Mouse (Mus musculus): ENCODE data around the gene Tmem178. TPM values are rescaled to one million over a fixed set of nuclear protein-coding genes. Genes with fewer than 3 reads are reported as not detected.

Gene Tmem178
- polyA plus RNA-seq, 1 experiment from 2014 or later = 4.5 TPM

GRCm38 (mm10) chr17:81010199-81010598, 65.8 kb downstream of the Tmem178 start:
- no peak overlapping the region for H3K27ac ChIP-seq

GRCm38 (mm10) chr17:81010844-81011685, 66.6 kb downstream of the Tmem178 start:
- WGBS = 43% methylated on average over 18 of the region's 18 CpGs
- Histone ChIP-seq H3K27ac (peak overlapping the region; percentile 49; the same call in 1 of the 2 replicates), H3K4me3 (peak overlapping the region; percentile 16; the same call in 1 of the 2 replicates), H3K9me3 (no peaks in the 10 kb centered on the region), H3K36me3 (no peaks in the 10 kb centered on the region), H3K4me1 (peaks cover 28% of the 10 kb centered on the region), H3K27me3 (ENCODE audit: insufficient read depth, poor library complexity, severe bottlenecking) (no peaks in the 10 kb centered on the region)
- peak; percentile 77 for DNase-seq (ENCODE audit: low spot score)

More at GRCm38 (mm10) chr17:81010199-81010598, 65.8 kb downstream of the Tmem178 start:
- no peak for DNase-seq (ENCODE audit: low spot score)
- Histone ChIP-seq H3K9me3 (no peaks in the 10 kb centered on the region), H3K36me3 (no peaks in the 10 kb centered on the region), H3K27me3 (ENCODE audit: insufficient read depth, poor library complexity, severe bottlenecking) (no peaks in the 10 kb centered on the region), H3K4me1 (peaks cover 32% of the 10 kb centered on the region), H3K4me3 (no peak overlapping the region)
- WGBS = 67% methylated on average over 3 of the region's 3 CpGs

DNA sequence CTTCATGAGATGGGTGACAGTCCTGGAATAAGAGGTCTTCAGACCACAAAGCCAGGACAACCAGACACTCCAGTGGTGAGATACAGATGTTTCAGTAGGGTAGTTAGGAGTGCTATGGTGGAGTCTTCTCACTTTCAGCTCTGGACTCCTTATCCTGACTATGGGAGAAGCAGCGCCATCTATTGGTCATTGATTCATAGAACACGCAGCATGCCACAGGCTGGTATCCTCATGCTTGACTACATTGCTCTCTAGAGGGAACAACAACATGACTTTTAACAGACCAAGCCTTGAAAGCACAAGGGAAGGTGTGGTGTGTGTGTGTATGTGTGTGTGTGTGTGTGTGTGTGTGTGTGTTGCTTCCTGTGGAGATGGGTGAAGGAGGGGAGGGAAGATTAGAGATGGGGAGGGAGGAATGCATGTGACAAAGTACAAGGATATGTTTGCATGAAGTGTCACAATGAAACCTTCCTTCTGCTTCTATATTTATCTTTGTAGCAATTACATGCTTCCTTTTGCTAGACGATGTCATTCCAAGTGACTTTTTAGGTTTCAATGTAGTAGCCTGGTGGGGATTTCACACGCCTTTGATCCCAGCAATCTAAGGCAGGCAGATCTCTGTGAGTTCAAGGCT, 71.5 kb downstream of the Tmem178 start:
- no peak overlapping the region for H3K4me3 ChIP-seq
- WGBS = 38% methylated on average over 4 of the region's 4 CpGs

GRCm38 (mm10) chr17:81017132-81017531, 72.7 kb downstream of the Tmem178 start:
- DNase-seq (ENCODE audit: low spot score) = no peak
- no peaks in the 10 kb centered on the region for H3K9me3 ChIP-seq
- H3K27me3 ChIP-seq (ENCODE audit: insufficient read depth, poor library complexity, severe bottlenecking) = no peaks in the 10 kb centered on the region
- WGBS = 42% methylated on average over 1 of the region's 1 CpGs
- H3K36me3 ChIP-seq = no peaks in the 10 kb centered on the region
- H3K4me1 ChIP-seq = peaks cover 3% of the 10 kb centered on the region; the same call in 1 of the 2 replicates
- no peak overlapping the region for H3K4me3 ChIP-seq
- H3K27ac ChIP-seq = no peak overlapping the region

More for the DNA sequence above, 71.5 kb downstream of the Tmem178 start:
- peaks cover 15% of the 10 kb centered on the region for H3K4me1 ChIP-seq
- H3K27me3 ChIP-seq (ENCODE audit: insufficient read depth, poor library complexity, severe bottlenecking) = no peaks in the 10 kb centered on the region
- H3K27ac ChIP-seq = no peak overlapping the region
- H3K36me3 ChIP-seq = no peaks in the 10 kb centered on the region
- no peaks in the 10 kb centered on the region for H3K9me3 ChIP-seq
- no peak for DNase-seq (ENCODE audit: low spot score)

- Histone ChIP-seq H3K27ac (no peak overlapping the region), H3K9me3 (no peaks in the 10 kb centered on the region), H3K4me3 (no peak overlapping the region), H3K36me3 (peaks cover 69% of the 10 kb centered on the region), H3K27me3 (ENCODE audit: insufficient read depth, poor library complexity, severe bottlenecking) (no peaks in the 10 kb centered on the region), H3K4me1 (no peaks in the 10 kb centered on the region)
- DNase-seq (ENCODE audit: low spot score) = no peak
- WGBS = 93% methylated on average over 6 of the region's 6 CpGs
Observed at GRCm38 (mm10) chr17:81027331-81027730, 82.9 kb downstream of the Tmem178 start.

- no peak for DNase-seq (ENCODE audit: low spot score)
- Histone ChIP-seq H3K36me3 (peaks cover 60% of the 10 kb centered on the region), H3K4me1 (peaks cover 4% of the 10 kb centered on the region), H3K27me3 (ENCODE audit: insufficient read depth, poor library complexity, severe bottlenecking) (no peaks in the 10 kb centered on the region), H3K27ac (no peak overlapping the region), H3K4me3 (no peak overlapping the region), H3K9me3 (no peaks in the 10 kb centered on the region)
- WGBS = 84% methylated on average over 3 of the region's 3 CpGs
Observed at GRCm38 (mm10) chr17:81031830-81032442, 87.5 kb downstream of the Tmem178 start.

DNA sequence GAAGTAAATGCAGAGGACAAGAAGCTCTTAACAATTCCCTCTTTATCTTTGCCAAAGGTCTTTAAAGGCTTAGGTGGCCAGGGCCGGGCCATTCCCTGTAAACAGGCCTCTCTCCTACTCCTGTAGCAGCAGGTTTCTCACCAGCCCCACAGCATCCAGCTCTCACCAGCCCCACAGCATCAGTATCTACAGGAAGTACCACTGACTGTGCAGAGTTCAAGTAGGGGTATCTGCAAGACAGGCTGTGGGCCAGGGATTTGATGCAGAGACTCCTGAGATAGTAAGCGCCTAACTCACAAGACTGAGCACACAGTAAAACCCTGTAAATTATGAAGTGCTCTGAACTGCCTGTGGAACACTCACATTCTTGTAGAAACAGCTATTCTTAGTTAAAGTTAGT, 88.5 kb downstream of the Tmem178 start:
- 54% methylated on average over 2 of the region's 2 CpGs for WGBS
- Histone ChIP-seq H3K36me3 (peaks cover 67% of the 10 kb centered on the region), H3K4me1 (peaks cover 4% of the 10 kb centered on the region), H3K27ac (no peak overlapping the region), H3K27me3 (ENCODE audit: insufficient read depth, poor library complexity, severe bottlenecking) (no peaks in the 10 kb centered on the region), H3K9me3 (no peaks in the 10 kb centered on the region), H3K4me3 (no peak overlapping the region)
- DNase-seq (ENCODE audit: low spot score) = no peak

GRCm38 (mm10) chr17:81035354-81035753, 90.9 kb downstream of the Tmem178 start:
- H3K27ac ChIP-seq = no peak overlapping the region
- no peaks in the 10 kb centered on the region for H3K9me3 ChIP-seq
- peaks cover 68% of the 10 kb centered on the region for H3K36me3 ChIP-seq
- peaks cover 4% of the 10 kb centered on the region for H3K4me1 ChIP-seq
- WGBS = 89% methylated on average over 5 of the region's 5 CpGs
- no peak for DNase-seq (ENCODE audit: low spot score)
- no peaks in the 10 kb centered on the region for H3K27me3 ChIP-seq (ENCODE audit: insufficient read depth, poor library complexity, severe bottlenecking)
- no peak overlapping the region for H3K4me3 ChIP-seq

DNA sequence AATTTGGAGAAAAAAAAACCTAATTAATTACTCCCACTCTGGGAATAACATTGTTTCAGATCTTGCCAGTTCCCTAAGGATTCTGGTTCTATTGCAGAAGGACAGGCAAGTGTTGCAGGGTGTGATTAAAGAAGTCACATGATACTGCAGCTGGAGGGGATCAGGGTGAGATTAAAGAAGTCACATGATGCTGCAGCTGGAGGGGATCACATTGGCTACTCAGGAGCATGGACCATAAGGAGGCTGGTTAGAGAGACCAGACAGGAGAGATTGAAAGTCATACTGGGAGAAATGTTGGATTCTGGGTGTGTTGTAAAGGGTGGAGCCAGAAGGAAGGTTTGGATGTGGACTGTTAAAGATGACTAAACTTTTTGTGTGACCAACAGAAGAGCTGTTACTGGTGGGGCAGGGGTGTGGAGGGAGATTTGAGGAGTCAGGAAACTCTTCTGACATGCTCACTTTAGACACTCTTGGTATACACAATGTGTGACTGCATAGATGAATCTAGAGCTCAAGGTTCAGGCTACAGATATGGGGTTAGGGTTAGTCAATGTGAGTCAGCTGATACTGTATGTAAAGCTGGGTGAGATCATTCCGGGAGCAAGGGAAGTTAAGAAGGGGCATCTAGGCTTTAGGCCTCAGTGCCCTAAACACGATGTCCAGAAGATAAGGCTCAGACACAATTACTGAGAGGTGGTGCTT, 94.4 kb downstream of the Tmem178 start:
- Histone ChIP-seq H3K9me3 (no peaks in the 10 kb centered on the region), H3K27ac (no peak overlapping the region), H3K4me3 (no peak overlapping the region), H3K4me1 (peaks cover 21% of the 10 kb centered on the region), H3K27me3 (ENCODE audit: insufficient read depth, poor library complexity, severe bottlenecking) (no peaks in the 10 kb centered on the region), H3K36me3 (peaks cover 69% of the 10 kb centered on the region)
- no peak for DNase-seq (ENCODE audit: low spot score)
- 74% methylated on average over 2 of the region's 2 CpGs for WGBS

- Histone ChIP-seq H3K36me3 (peaks cover 59% of the 10 kb centered on the region), H3K4me3 (no peak overlapping the region), H3K9me3 (no peaks in the 10 kb centered on the region), H3K27ac (no peak overlapping the region; the same call in 1 of the 2 replicates), H3K4me1 (peaks cover 21% of the 10 kb centered on the region), H3K27me3 (ENCODE audit: insufficient read depth, poor library complexity, severe bottlenecking) (no peaks in the 10 kb centered on the region)
- WGBS = 40% methylated on average over 2 of the region's 2 CpGs
- DNase-seq (ENCODE audit: low spot score) = no peak
Observed at GRCm38 (mm10) chr17:81041662-81042061, 97.2 kb downstream of the Tmem178 start.

DNA sequence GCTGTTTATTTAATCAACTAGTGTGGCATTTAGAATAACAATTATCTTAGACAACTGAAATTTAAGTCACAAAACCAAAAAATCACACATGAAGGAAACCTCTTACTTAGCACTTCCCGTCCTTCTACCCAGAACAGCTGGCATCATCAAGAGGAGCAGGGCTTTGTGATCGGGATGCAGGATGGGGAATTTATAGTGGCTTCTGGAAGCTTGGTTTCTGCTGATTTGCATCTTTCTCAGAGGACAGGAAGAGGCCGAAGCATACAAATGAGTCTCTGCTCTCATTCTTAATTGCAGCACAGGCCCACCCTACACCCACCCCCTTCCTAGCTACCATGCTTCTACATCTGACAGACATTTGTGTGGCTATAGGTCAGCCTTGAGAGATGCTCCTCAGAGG, 99.9 kb downstream of the Tmem178 start:
- no peaks in the 10 kb centered on the region for H3K9me3 ChIP-seq
- H3K4me3 ChIP-seq = no peak overlapping the region
- peaks cover 21% of the 10 kb centered on the region for H3K4me1 ChIP-seq
- peaks cover 40% of the 10 kb centered on the region for H3K36me3 ChIP-seq
- H3K27ac ChIP-seq = no peak overlapping the region
- DNase-seq (ENCODE audit: low spot score) = no peak
- WGBS = 91% methylated on average over 3 of the region's 3 CpGs
- H3K27me3 ChIP-seq (ENCODE audit: insufficient read depth, poor library complexity, severe bottlenecking) = no peaks in the 10 kb centered on the region

- Histone ChIP-seq H3K4me1 (peaks cover 21% of the 10 kb centered on the region), H3K27me3 (ENCODE audit: insufficient read depth, poor library complexity, severe bottlenecking) (no peaks in the 10 kb centered on the region), H3K9me3 (no peaks in the 10 kb centered on the region), H3K27ac (no peak overlapping the region), H3K36me3 (peaks cover 39% of the 10 kb centered on the region), H3K4me3 (no peak overlapping the region)
- DNase-seq (ENCODE audit: low spot score) = no peak
- WGBS = 82% methylated on average over 6 of the region's 6 CpGs
Observed at GRCm38 (mm10) chr17:81045115-81045514, 100.7 kb downstream of the Tmem178 start.

Measured in heart, embryonic 10.5 days (tissue).